Mouse (Mus musculus): ENCODE data around the gene Acads. TPM values are rescaled to one million over a fixed set of nuclear protein-coding genes. Genes with fewer than 3 reads are reported as not detected.

Gene Acads
- polyA plus RNA-seq (2021; fragmentation: Nextera tagmentation) = 3.7 and 6.1 TPM in 2 replicates
- long read RNA-seq, experiment 1, transcript Acads-201 (10 exons, 1,870 nt) = major isoform, 60 of 69 reads
- long read RNA-seq, experiment 1, partial matches to known transcripts = 2 of 69 reads
- long read RNA-seq, experiment 1, other reads (novel, unspliced or antisense) = 6 of 69 reads
- long read RNA-seq, experiment 2, transcript Acads-201 (10 exons, 1,870 nt) = major isoform, 7 of 9 reads
- long read RNA-seq, experiment 2, partial matches to known transcripts = 2 of 9 reads
- long read RNA-seq, experiment 2, other reads (novel, unspliced or antisense) = 0 of 9 reads

DNA sequence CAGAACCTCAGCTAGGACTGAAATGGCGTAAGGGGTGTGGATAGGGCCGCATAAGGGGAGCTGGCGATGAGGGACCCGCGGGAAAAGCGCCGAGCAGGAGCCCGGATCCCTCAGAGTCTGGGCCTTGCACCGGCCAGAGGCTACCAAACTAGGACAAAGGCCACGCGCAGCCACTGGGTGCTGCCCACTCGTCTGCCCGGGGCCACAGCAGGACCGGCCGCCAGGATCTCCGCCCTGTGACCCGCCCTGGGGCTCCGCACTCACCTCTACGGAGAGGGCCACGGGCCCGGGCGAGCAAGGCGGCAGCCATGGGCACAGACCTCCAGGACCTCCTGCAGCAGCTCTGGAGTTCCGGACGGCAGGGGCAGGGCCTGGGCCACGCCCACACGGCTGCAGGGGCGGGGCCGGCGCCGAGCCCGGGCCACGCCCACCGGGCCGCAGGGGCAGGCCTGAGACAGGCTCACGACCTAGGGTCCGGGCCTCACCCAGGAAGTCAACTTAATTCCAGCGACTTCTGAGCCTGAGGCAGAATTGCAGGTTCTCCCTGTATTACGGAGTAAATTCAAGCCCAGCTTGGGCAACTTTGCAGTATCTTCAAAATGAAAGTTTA is at the start of gene Acads:
Acads (minus strand) TSS at position 386 of the 610 bp plus-strand sequence.

GRCm38 (mm10) chr5:115158040-115158983 is 39.2 kb upstream of the Acads start, which contains the start of gene Mlec:
TSS of gene Mlec (minus strand) at chr5:115158179.

DNA sequence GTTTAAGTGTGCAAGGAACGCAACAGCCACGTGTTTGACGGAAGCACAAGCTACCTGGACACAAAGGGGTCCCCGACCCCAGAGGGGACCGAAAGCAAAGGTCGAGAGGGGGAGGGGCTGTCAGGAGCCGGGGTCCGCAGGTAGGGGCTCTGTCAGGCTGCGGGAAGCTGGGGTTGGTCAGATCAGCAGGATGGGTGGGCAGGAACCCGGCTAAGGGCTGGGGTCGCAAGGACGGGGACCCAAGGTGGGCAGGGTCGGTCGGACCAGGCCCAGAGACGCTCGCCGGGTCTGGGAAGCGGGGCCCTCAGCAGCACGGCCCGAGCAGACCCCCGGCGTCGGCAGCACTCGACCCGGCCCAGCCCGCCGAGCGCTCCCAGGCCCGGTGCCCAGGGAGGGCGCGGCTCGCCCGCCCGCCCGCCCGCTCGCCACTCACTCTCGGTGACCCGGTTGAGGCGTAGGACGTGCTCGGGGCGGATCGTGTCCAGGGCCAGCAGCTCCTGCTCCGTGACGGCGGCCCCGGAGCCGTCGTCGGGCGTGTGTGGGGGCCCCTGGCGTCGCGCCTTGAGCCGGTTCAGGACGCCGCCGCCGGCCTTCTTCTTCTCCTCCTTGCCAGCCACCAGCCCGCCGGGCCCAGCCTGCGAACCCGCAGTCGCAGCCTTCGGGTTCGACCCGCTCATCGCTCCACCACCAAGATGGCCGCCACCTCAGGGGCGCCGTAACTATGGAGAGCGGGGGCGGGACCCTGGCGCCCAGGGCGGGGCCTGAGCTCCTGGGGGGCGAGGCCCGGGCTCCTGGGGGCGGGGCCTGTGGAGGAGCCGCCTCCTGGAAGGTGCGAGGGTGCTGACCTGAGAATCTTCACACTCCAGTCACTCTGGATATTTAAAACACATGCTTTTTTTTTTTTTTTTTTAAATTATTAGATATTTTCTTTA is 15.4 kb upstream of the Acads start, which contains the start of gene Unc119b:
Unc119b (minus strand) TSS at position 742 of the 932 bp plus-strand sequence.

DNA sequence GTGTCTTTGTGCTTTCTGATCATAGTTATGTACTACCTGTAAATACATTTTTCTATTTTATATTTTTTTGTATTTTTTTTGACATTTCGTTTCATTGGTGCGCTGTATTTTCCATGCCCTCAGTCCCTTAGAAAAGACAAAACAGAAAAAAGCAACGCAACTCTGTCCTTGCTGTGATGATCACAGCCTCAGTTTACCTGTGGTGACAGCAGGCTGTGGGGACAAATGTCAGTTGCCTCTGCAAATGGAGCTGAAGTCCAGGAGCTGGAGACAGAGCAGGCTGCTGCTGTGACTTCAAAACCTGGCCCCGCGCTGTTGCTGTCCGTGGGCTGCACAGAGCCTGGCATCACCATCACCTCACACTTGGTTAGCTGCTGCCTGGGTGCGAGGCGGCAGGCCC is 21.0 kb downstream of the Acads start, which contains the start of gene Gm10401:
Gm10401 (minus strand) TSS at position 101 of the 400 bp plus-strand sequence.

Other genes with a start within 250 kb of the Acads start
- 4.5 and 5.4 TPM in 2 replicates for gene Oasl2, start 222.4 kb downstream of the Acads start, polyA plus RNA-seq (2021; fragmentation: Nextera tagmentation)
- gene Oasl1, start 196.1 kb downstream of the Acads start, polyA plus RNA-seq (2021; fragmentation: Nextera tagmentation) = 0.15 and 0.44 TPM in 2 replicates
- 207 and 285 TPM in 2 replicates for gene 2210016L21Rik, start 177.2 kb downstream of the Acads start, polyA plus RNA-seq (2021; fragmentation: Nextera tagmentation)
- not detected in 2 replicates for gene Hnf1a, start 148.3 kb downstream of the Acads start, polyA plus RNA-seq (2021; fragmentation: Nextera tagmentation)
- gene Sppl3, start 108.2 kb downstream of the Acads start, polyA plus RNA-seq (2021; fragmentation: Nextera tagmentation) = 9.0 and 24.2 TPM in 2 replicates
- 8.4 and 17.3 TPM in 2 replicates for gene Gm10401, start 21.1 kb downstream of the Acads start, polyA plus RNA-seq (2021; fragmentation: Nextera tagmentation)
- 12.8 and 14.9 TPM in 2 replicates for gene Unc119b, start 15.6 kb upstream of the Acads start, polyA plus RNA-seq (2021; fragmentation: Nextera tagmentation)
- gene Mlec, start 38.8 kb upstream of the Acads start, polyA plus RNA-seq (2021; fragmentation: Nextera tagmentation) = 16.4 and 23.1 TPM in 2 replicates
- 22.4 and 33.5 TPM in 2 replicates for gene Cabp1, start 75.0 kb upstream of the Acads start, polyA plus RNA-seq (2021; fragmentation: Nextera tagmentation)
- 299 and 371 TPM in 2 replicates for gene Pop5, start 116.5 kb upstream of the Acads start, polyA plus RNA-seq (2021; fragmentation: Nextera tagmentation)
- 40.8 and 113 TPM in 2 replicates for gene Rnf10, start 153.6 kb upstream of the Acads start, polyA plus RNA-seq (2021; fragmentation: Nextera tagmentation)
- gene Coq5, start 160.3 kb upstream of the Acads start, polyA plus RNA-seq (2021; fragmentation: Nextera tagmentation) = 60.9 and 61.8 TPM in 2 replicates
- 244 and 368 TPM in 2 replicates for gene Dynll1, start 181.7 kb upstream of the Acads start, polyA plus RNA-seq (2021; fragmentation: Nextera tagmentation)
- gene Srsf9, start 207.8 kb upstream of the Acads start, polyA plus RNA-seq (2021; fragmentation: Nextera tagmentation) = 32.5 and 32.9 TPM in 2 replicates
- gene Gatc, start 221.8 kb upstream of the Acads start, polyA plus RNA-seq (2021; fragmentation: Nextera tagmentation) = 18.1 and 25.7 TPM in 2 replicates
- 44.5 and 49.4 TPM in 2 replicates for gene Triap1, start 221.9 kb upstream of the Acads start, polyA plus RNA-seq (2021; fragmentation: Nextera tagmentation)
- gene Cox6a1, start 229.6 kb upstream of the Acads start, polyA plus RNA-seq (2021; fragmentation: Nextera tagmentation) = 2,696 and 2,945 TPM in 2 replicates

Measured in left cerebral cortex, adult 6 months (tissue).